Mouse (Mus musculus) hindbrain, embryonic 14.5 days (tissue): ENCODE results near the gene Cacna1a. TPM values are rescaled to one million over a fixed set of nuclear protein-coding genes. Genes with fewer than 3 reads are reported as not detected.

Source experiments
- ATAC-seq: fragments of 200-750 bp; cut with Nextera tagmentation; 2 replicates; pipeline ENCODE4 v1.8.0; 2017; ENCODE audit warnings: moderate number of reproducible peaks, mild to moderate bottlenecking, moderate TSS enrichment, moderate library complexity; ENCODE audit not compliant: low FRiP score
- DNase-seq: peaks from one replicate; pipeline ENCODE4 v3.0.0-alpha.2; 2015; ENCODE audit warnings: low spot score
- H3K27ac ChIP-seq: fragments of 300-500 bp; sonication (generic); 2 replicates; pipeline ENCODE4 v1.5.1; 2014; ENCODE audit warnings: mild to moderate bottlenecking, moderate library complexity
- H3K27me3 ChIP-seq: fragments of 300-500 bp; sonication (generic); 2 replicates; pipeline ENCODE4 v1.6.1; 2014; ENCODE audit warnings: mild to moderate bottlenecking, low read length, mixed read lengths; ENCODE audit not compliant: control insufficient read depth, insufficient read depth
- H3K36me3 ChIP-seq: fragments of 300-500 bp; sonication (generic); replicated peaks from 2 replicates; pipeline ENCODE4 v1.6.1; 2014; ENCODE audit not compliant: control insufficient read depth, insufficient read depth
- H3K4me1 ChIP-seq: fragments of 300-500 bp; sonication (generic); replicated peaks from 2 replicates; pipeline ENCODE4 v1.6.1; 2014; ENCODE audit warnings: antibody characterized with exemption, low read length, mixed read lengths; ENCODE audit not compliant: control insufficient read depth, insufficient read depth
- H3K4me2 ChIP-seq: fragments of 300-500 bp; sonication (generic); replicated peaks from 2 replicates; pipeline ENCODE4 v1.6.1; 2014; ENCODE audit warnings: mild to moderate bottlenecking, moderate library complexity
- H3K4me3 ChIP-seq: fragments of 300-500 bp; sonication (generic); replicated peaks from 2 replicates; pipeline ENCODE4 v1.5.1; 2014; ENCODE audit warnings: mild to moderate bottlenecking, low read length
- H3K9ac ChIP-seq: fragments of 300-500 bp; sonication (generic); 2 replicates; pipeline ENCODE4 v1.6.1; 2014
- H3K9me3 ChIP-seq: fragments of 300-500 bp; sonication (generic); 2 replicates; pipeline ENCODE4 v1.6.1; 2016; ENCODE audit warnings: low read length; ENCODE audit not compliant: control insufficient read depth
- WGBS: fragments of 180-500 bp; shearing (Covaris S2); extraction: QIAGEN DNeasy Blood & Tissue Kit; methylation state at CpG from one replicate; pipeline ENCODE4 v1.1.7; 2014; 5-methylcytosine and 5-hydroxymethylcytosine counted together
- polyA plus RNA-seq: library from polyadenylated mRNA; unstranded; fragments of >200 nt; fragmentation: Nextera tagmentation; extraction: Ambion mirVana; gene quantifications from 2 replicates; pipeline ENCODE4 v1.2.1, GENCODE M21; 2014

The Cacna1a gene
- polyA plus RNA-seq, 1 experiment from 2014 or later, result 18.5 TPM

DNA sequence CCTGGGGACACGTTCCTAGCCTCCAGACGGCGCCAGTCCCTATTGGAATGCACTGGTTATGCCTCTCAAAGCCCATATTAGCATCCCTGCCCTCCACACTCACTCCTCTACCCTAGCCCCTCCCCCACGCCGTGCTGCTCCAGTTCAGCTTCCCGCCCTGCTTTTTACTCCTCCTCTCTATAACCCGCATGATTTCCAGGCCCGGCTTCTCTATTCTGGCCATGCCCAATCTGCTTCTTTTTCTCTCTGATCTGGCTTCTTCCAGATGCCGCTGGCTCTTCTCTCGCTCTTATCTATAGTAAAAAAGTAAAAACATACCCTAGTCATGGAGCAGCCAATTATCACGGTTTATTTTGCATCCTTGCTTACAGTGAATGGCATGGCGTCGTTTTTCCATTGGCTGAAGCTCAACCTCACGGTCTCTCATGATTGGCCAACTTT lies 259.2 kb downstream of the Cacna1a start:
- H3K27me3 ChIP-seq, result no peaks in the 10 kb centered on the region
- H3K4me2 ChIP-seq, result peak overlapping the region; percentile 55
- no peaks in the 10 kb centered on the region for H3K9me3 ChIP-seq
- H3K9ac ChIP-seq, result peak overlapping the region; percentile 35
- peak; percentile 58 for DNase-seq
- H3K4me3 ChIP-seq, result peak overlapping the region; percentile 22
- peak; percentile 61; the same call in 1 of the 2 replicates for ATAC-seq
- WGBS, result 2% methylated on average over 14 of the region's 14 CpGs
- peaks cover 8% of the 10 kb centered on the region; the same call in 1 of the 2 replicates for H3K4me1 ChIP-seq
- no peaks in the 10 kb centered on the region for H3K36me3 ChIP-seq
- H3K27ac ChIP-seq, result peak overlapping the region; percentile 32; the same call in 1 of the 2 replicates

DNA sequence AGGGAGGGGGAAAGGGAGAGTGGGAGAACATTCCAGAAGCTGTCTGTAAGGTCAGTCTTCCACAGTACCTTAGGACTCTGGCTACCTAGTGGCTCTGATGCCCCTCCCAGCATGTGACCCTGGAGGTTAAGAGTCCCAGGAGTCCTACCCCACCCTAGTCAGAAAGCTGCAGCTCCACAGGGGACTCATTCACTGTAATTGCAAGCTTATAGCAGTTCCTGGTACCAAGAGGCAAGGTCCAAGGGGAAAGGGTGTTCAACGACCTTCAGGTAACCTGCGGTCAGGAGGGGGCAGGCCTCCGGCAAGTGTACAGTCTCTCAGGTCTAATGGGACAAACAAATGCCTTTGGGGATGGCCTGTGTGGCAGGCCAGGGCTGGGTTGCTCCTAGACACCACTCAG lies 262.0 kb downstream of the Cacna1a start:
- ATAC-seq, result no peak
- no peaks in the 10 kb centered on the region for H3K9me3 ChIP-seq
- no peak overlapping the region for H3K4me3 ChIP-seq

DNA sequence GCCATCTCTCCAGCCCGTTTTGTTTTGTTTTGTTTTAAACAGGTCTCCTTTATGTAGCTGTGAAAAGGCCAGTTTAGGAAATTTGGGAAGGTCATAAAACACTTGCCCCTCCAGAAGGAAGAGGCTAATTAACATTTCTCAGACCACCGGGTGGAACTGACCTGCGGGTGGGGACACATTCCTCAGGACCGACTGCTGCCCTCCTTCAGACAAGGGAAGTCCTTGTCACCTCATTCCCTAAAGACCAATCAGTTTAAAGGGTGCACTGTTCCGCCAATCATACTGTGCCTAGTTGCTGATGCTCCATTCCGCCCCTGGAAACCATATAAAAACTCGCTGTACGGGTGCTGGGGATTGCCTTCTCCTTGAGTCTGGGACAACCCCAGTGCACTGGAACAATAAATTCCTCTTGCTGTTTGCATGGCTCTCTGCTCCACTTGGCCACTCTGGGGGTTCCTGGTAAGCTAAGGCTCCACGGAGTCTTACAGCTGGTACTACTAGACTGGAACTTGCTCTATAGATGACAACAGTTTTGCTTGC lies 264.9 kb downstream of the Cacna1a start:
- no peak overlapping the region for H3K27ac ChIP-seq
- no peaks in the 10 kb centered on the region for H3K27me3 ChIP-seq
- no peaks in the 10 kb centered on the region for H3K36me3 ChIP-seq
- DNase-seq, result no peak
- H3K4me1 ChIP-seq, result peaks cover 14% of the 10 kb centered on the region
- H3K4me3 ChIP-seq, result no peak overlapping the region
- H3K9ac ChIP-seq, result no peak overlapping the region
- no peak overlapping the region for H3K4me2 ChIP-seq
- WGBS, result 62% methylated on average over 9 of the region's 9 CpGs
- no peak for ATAC-seq
- H3K9me3 ChIP-seq, result no peaks in the 10 kb centered on the region

More for the DNA sequence above, 262.0 kb downstream of the Cacna1a start:
- H3K9ac ChIP-seq, result no peak overlapping the region
- no peak overlapping the region for H3K4me2 ChIP-seq
- H3K27ac ChIP-seq, result no peak overlapping the region
- no peaks in the 10 kb centered on the region for H3K27me3 ChIP-seq
- H3K36me3 ChIP-seq, result no peaks in the 10 kb centered on the region
- H3K4me1 ChIP-seq, result peaks cover 8% of the 10 kb centered on the region; the same call in 1 of the 2 replicates
- DNase-seq, result no peak
- WGBS, result 36% methylated on average over 3 of the region's 3 CpGs

DNA sequence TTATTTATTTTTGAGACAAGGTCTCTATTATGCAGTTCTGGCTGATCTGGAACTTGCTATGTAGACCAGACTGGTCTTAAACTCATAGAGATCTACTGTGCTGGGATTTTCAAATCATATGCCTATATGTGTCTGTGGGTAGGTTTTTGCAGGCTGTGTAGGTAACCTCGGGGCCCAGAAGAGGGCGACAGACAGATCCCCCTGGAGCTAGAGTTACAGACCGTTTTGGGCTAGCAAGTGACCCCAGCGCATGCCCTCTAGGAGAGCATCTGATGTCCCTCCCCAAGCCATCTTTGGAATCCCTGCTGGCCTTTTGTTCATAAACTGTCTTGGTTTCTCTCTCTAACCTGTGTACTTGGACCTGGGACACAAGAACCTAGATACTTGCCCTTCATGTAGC lies 266.4 kb downstream of the Cacna1a start:
- WGBS, result 40% methylated on average over 4 of the region's 4 CpGs
- H3K9ac ChIP-seq, result no peak overlapping the region
- DNase-seq, result no peak
- peak overlapping the region; percentile 79; the same call in 1 of the 2 replicates for H3K27ac ChIP-seq
- no peak for ATAC-seq
- H3K36me3 ChIP-seq, result no peaks in the 10 kb centered on the region
- H3K9me3 ChIP-seq, result no peaks in the 10 kb centered on the region
- H3K4me1 ChIP-seq, result peaks cover 15% of the 10 kb centered on the region
- no peaks in the 10 kb centered on the region for H3K27me3 ChIP-seq
- no peak overlapping the region for H3K4me3 ChIP-seq
- H3K4me2 ChIP-seq, result no peak overlapping the region

DNA sequence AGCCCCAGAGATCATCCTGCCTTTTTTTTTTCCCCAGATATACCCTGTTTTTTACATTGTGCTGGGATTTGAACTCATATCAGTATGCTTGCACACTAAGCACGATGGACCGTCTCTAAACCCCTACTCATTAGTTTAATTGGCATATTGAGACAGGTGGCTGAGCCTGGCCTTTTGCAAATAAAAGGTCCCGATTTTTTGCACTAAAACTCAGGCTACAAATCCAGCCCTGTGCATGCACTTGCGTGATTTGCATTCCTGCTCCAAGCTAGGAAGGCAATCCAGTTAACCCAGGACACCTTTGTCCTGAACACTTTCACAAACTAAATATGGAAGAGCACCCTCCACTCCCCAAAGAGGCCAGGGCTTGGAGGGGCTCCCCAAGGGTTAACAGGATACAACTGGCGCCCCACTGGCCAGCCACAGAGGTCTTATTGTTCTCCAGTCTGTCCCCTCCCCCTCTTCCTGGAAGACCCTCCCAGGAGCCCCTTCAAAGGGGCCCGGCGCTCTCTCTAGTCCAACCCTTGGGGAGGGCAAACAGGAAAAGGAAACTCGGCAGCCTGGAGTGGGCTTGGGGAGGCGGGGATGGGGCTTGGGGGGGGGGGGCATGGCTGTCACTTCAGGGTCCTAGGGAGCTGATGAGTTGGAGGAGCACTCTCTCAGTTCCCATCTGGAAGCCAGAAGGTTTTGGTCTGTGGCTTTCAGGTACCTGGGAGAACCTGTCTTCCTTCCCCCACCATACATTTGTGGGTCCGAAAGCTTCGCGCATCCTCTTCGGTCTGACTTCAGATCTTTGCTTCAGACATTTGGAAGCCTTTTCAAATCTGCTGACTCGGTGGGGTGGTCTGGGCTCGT lies 267.3 kb downstream of the Cacna1a start:
- peak overlapping the region; percentile 46 for H3K4me2 ChIP-seq
- no peaks in the 10 kb centered on the region for H3K9me3 ChIP-seq
- no peaks in the 10 kb centered on the region for H3K36me3 ChIP-seq
- peaks cover 25% of the 10 kb centered on the region for H3K4me1 ChIP-seq
- ATAC-seq (peak; percentile 71), DNase-seq (no peak)
- no peaks in the 10 kb centered on the region for H3K27me3 ChIP-seq
- peak overlapping the region; percentile 26 for H3K4me3 ChIP-seq
- under 1% methylated on average over 15 of the region's 15 CpGs for WGBS
- H3K9ac ChIP-seq, result peak overlapping the region; percentile 52
- H3K27ac ChIP-seq, result peak overlapping the region; percentile 79

DNA sequence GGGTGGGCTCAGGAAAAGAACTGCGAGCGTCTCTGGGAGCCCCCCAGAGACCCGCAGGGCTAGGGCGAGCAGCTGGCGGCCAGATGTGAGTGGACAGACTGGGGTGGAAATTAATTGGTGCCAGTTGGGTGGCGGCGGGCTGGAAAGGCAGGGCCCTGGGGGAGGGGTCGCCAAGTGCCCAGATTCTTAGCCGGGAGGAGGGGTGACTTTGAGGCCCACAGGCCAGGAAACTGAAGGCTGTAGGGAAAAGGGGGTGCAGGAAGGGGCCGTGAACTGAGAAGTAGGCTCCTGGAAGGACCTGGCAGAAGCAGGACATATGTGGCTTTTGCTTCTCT lies 267.9 kb downstream of the Cacna1a start:
- peak overlapping the region; percentile 79 for H3K27ac ChIP-seq
- H3K4me3 ChIP-seq, result peak overlapping the region; percentile 26
- H3K36me3 ChIP-seq, result no peaks in the 10 kb centered on the region
- peak overlapping the region; percentile 46 for H3K4me2 ChIP-seq
- no peak for DNase-seq
- no peak for ATAC-seq
- H3K27me3 ChIP-seq, result no peaks in the 10 kb centered on the region
- H3K4me1 ChIP-seq, result peaks cover 31% of the 10 kb centered on the region
- WGBS, result under 1% methylated on average over 10 of the region's 10 CpGs
- peak overlapping the region; percentile 52 for H3K9ac ChIP-seq
- no peaks in the 10 kb centered on the region for H3K9me3 ChIP-seq

GRCm38 (mm10) chr8:84656641-84657126 lies 268.4 kb downstream of the Cacna1a start:
- 3% methylated on average over 23 of the region's 23 CpGs for WGBS
- Histone ChIP-seq H3K4me1 (peaks cover 36% of the 10 kb centered on the region), H3K4me2 (peak overlapping the region; percentile 46), H3K9ac (peak overlapping the region; percentile 52), H3K4me3 (peak overlapping the region; percentile 26), H3K27ac (peak overlapping the region; percentile 79), H3K36me3 (no peaks in the 10 kb centered on the region), H3K27me3 (no peaks in the 10 kb centered on the region), H3K9me3 (no peaks in the 10 kb centered on the region)
- ATAC-seq (0 out of 2 replicates have a peak, but pooled peaks have one; percentile 9), DNase-seq (no peak)

DNA sequence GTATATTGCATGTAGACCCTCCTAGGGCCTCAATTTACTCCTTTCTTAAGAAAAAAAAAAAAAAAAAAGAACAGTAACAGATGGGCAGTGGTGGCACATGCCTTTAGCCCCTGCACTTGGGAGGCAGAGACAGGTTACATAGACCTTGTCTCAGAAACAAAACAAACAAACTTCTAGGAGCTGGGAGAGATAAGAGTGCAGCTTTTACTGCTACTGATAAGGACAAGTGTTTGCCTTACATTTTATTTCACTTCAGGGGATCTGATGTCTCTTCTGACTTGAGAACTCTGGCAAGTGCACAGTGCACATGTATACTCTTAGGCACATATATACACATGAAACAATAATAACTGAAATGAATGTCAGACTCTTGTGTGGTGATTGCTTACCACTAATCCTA lies 269.0 kb downstream of the Cacna1a start:
- H3K4me2 ChIP-seq, result peak overlapping the region; percentile 46
- H3K9ac ChIP-seq, result no peak overlapping the region
- no peak overlapping the region for H3K27ac ChIP-seq
- peaks cover 40% of the 10 kb centered on the region for H3K4me1 ChIP-seq
- H3K36me3 ChIP-seq, result no peaks in the 10 kb centered on the region
- no peaks in the 10 kb centered on the region for H3K9me3 ChIP-seq
- no peak for DNase-seq
- H3K4me3 ChIP-seq, result peak overlapping the region; percentile 26; the same call in 1 of the 2 replicates
- H3K27me3 ChIP-seq, result no peaks in the 10 kb centered on the region
- ATAC-seq, result no peak

DNA sequence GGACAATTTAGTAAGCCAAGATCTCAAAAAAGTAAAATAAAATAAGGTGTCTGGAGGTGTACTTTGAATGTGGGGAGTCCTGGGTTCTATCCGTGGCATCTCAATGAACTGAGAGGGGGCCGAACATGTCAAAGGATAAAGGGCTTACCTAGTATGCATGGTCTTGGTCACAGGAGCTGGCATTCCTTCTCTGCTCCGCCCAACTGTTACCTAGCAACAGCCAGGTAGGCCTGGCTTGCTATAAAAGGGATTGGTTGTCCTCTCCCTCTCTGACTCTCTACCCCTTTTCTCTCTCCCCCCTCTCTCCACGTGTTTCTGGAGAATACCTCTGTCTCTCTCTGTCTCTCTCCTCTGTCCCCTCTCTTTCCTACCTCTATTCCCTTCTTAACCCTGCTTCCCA lies 269.4 kb downstream of the Cacna1a start:
- H3K4me3 ChIP-seq, result no peak overlapping the region
- ATAC-seq (no peak), DNase-seq (no peak)
- 53% methylated on average over 4 of the region's 4 CpGs for WGBS
- no peaks in the 10 kb centered on the region for H3K9me3 ChIP-seq
- H3K4me2 ChIP-seq, result no peak overlapping the region
- no peak overlapping the region for H3K9ac ChIP-seq
- H3K27me3 ChIP-seq, result no peaks in the 10 kb centered on the region
- H3K36me3 ChIP-seq, result no peaks in the 10 kb centered on the region
- no peak overlapping the region for H3K27ac ChIP-seq
- H3K4me1 ChIP-seq, result peaks cover 40% of the 10 kb centered on the region
